Mouse (Mus musculus) G1E (cell line): ENCODE measurements around the gene Rab23.

Source experiments
- CTCF ChIP-seq: IDR thresholded peaks from 2 replicates; pipeline ENCODE4 v1.5.1; 2012; ENCODE audit warnings: low read depth, low read length, inconsistent platforms, mixed read lengths
- GATA1 ChIP-seq: IDR thresholded peaks from 2 replicates; pipeline ENCODE4 v1.6.1; 2012; ENCODE audit warnings: borderline replicate concordance, low read length, inconsistent platforms, mixed read lengths

DNA sequence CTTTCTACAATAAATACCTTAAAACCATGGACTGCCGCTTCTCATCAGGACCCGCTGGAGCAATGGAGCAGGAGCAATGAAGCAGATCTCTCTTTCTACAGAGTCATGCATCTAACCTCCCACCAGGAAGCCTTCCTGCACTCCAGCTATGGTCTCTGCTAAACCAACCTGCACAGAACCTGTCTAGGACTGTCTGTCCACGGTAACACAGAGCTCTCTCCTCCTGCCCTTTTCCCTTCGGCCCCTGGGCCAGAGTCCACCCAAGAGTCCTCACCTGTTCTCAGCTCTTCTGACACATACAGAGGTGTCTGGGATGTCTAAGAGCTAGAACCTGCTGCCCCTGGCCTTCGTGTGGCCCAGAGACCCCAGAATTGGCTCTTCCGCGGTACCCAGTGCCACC lies 38.8 kb upstream of the Rab23 start:
- no peak for TF ChIP-seq CTCF
- no peak for TF ChIP-seq GATA1
